Mouse (Mus musculus): Measurements from ENCODE around the gene Plxnc1.
A peak's percentile ranks its signal among the peaks of the same experiment; 100 is the strongest.

Plxnc1 gene

GRCm38 (mm10) chr10:94866995-94867856 lies 77.4 kb downstream of the Plxnc1 start:
- DNase-seq (ENCODE audit: low spot score): no peak

GRCm38 (mm10) chr10:94865206-94865605 lies 79.4 kb downstream of the Plxnc1 start:
- DNase-seq (ENCODE audit: low spot score): no peak

GRCm38 (mm10) chr10:94864199-94864928 lies 80.3 kb downstream of the Plxnc1 start:
- no peak for DNase-seq (ENCODE audit: low spot score)

- no peak for DNase-seq (ENCODE audit: low spot score)
Observed at GRCm38 (mm10) chr10:94863251-94863650, 81.4 kb downstream of the Plxnc1 start.

DNA sequence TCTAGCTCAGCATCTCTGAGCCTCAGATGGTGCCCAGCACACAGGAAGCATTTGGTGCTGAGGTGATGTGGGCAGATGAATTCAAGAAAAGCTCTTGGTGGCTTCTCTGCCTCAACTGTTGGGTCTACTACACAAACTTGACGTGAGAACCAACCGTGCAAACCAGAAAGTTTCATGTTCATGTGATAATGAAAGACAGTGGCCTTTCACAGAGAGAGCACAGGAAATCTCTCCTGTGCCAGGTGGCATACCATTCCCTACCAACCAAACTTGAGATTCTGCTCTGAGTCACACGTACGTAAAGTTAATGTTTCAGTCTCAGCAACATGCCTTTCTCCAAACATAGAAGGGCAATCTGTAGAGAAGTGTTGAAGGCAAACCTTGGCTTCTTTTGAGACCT lies 83.8 kb downstream of the Plxnc1 start:
- no peak for DNase-seq (ENCODE audit: low spot score)

GRCm38 (mm10) chr10:94858277-94859033 lies 86.2 kb downstream of the Plxnc1 start:
- peak; percentile 56 for DNase-seq (ENCODE audit: low spot score)

DNA sequence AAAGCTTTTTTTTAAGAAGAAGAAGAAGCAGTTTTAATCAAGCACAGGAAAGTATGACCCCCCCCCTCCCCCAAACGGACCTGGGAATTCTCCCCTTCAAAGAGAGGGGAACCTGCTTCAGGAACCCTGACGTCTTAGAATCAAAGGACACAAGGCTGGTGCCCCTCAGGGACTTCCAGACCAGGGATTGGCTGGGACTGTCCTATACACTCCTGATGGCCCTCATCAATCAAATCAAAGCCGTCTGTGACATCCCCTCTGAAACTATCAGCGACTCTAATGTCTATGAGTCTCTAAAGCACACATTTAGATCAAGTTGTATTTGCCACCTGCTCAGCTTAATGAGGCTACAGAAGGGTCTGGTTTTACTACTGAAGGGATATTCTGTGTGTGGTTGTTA lies 94.1 kb downstream of the Plxnc1 start:
- DNase-seq (ENCODE audit: low spot score): no peak

GRCm38 (mm10) chr10:94849930-94850329 lies 94.7 kb downstream of the Plxnc1 start:
- no peak for DNase-seq (ENCODE audit: low spot score)

DNA sequence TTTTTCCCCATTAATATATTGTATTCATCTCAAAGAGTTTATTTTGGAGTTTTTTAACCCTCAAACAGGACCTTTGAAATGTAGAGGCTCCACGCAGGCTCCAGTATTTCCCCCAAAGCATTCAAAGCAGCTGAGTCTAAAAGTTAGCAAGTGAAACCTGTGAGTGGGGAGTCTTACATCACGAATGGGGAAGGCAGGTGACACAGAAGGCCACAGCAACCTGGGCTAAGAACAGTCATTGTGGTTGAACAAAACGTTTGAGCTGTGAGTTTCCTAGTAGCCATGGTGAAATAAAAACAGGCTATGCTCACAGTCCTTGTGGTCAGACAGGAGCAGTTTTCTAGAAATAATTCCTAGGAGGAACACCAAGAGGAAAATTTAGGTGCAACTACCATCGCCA lies 95.3 kb downstream of the Plxnc1 start:
- no peak for DNase-seq (ENCODE audit: low spot score)

DNA sequence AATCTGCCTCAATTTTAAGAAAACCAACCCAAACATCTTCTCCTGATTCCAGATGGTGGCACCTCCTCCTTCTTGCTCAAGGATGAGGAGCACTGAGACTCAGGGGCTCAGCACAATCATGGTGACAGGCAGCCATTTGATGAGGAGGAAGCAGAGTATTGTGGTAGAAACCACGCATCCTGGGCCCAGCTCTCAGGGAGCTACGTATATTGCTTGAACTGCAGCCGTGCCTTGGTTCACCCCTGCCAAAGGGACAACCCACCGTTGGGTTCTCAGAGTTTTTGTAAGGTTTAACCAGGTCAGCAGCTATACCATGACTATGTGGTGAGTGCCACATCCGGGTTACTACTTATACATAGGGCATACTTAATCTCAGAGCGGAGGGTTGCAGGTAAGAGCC lies 96.3 kb downstream of the Plxnc1 start:
- no peak for DNase-seq (ENCODE audit: low spot score)

DNA sequence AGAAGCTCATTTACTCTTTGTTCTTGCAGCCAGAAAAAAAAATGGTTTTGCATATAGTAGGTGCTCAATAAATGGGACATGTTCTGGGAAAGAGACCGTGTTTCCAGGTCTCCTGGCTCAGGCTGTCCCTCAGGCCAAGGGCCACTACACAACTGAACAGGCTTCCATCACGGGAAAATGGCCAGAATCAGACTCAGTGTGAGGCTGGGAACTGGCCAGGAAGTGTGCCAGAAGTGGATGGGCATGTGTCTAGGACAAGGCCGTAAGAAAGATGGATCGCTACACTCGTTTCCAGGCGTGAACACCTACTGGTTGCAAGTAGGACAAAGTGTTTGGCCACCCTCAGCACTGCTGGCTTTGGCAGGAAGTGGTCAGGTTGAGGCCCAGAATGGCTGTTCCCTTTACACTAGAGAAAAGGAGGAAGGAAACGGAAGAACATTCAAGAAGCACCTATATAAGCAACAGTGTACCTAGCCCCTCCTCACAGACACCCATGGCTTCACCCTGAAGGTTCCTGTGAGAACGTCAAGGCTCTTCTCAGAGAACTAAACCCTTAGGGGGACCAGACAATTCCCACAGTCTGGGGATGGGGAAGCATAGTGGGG lies 98.0 kb downstream of the Plxnc1 start:
- no peak for DNase-seq (ENCODE audit: low spot score)

- DNase-seq (ENCODE audit: low spot score): no peak
Observed at GRCm38 (mm10) chr10:94844692-94845091, 99.9 kb downstream of the Plxnc1 start.

GRCm38 (mm10) chr10:94835874-94836273 lies 108.8 kb downstream of the Plxnc1 start:
- no peak for DNase-seq (ENCODE audit: low spot score)

DNA sequence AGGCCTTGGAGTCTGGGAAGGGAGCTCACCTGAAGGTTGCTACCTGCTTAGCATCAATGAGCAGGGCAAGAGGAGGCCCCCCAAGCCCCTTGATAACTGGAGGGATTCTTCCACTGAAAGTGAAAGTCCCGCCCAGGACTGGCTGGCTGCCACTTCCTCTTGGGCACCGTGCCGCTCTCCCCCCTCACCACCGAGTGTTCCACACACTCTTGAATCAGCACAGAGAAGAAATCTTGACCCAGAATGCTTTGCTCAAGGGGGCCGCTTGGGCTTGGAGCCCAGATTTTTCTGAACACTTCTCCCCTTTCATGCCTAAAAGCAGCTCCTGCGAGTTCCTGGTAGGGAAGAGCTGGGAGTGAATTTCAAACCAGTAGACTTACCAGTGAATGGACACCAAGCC lies 115.2 kb downstream of the Plxnc1 start:
- no peak for DNase-seq (ENCODE audit: low spot score)

GRCm38 (mm10) chr10:94828734-94829230 lies 115.9 kb downstream of the Plxnc1 start:
- no peak for DNase-seq (ENCODE audit: low spot score)

DNA sequence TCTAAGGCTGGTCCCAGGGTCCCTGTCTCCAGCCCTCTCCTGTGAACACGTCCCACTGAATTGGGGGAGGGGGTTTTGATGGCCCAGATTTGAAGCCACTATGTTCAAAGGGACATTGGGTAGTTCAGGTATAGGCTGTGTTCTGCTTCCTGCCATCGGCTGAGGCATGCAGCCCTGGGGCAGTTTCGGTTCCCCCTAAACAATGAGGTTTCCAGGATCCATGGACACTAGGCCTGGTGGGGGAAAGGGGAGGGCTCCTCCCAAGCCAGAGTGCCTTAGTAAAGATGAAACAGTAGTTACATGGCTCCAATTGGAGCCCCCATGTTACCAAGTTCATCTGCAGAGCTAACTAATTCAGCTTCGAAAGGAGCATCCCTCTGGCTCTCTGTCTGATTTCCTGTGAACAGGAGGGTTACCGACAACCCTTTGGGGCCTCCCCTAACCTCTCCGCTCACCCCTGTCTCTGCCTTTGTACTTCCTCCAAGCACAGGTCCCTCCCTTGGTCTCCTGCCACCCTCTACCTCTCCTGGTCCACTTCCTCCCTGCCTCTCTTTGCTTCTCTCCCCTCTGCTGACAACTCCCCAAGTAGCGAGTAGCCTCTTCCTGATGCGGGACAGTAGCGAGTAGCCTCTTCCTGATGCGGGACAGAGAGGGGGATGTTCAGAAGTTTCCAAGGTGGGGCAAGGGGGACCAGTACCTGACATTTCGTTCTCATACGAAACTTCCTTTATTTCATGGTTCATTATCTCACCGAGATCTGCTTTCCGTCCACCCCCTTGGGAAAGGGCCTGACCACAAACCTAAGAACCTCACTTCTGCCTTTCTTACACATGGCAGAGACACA lies 116.5 kb downstream of the Plxnc1 start:
- DNase-seq (ENCODE audit: low spot score): no peak

GRCm38 (mm10) chr10:94827325-94827724 lies 117.3 kb downstream of the Plxnc1 start:
- DNase-seq (ENCODE audit: low spot score): no peak

DNA sequence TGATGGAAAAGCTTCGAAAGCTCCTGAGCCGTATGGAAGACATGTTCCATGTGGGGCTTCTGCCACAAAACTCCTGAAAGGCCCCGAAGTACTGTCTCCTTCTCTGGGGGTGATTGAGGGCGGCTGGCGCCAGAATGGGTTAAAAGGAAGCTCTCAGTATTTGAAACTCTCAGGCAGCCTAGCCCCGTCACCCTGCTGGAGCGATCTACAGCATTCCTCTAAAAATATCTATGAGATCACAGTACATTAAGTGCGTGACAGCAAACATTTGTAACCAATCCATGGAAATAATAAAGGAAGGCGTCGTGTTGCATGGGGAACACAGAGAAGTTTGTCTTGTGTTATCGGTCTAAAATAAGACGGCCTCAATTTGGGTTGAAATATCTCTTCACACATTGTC lies 118.2 kb downstream of the Plxnc1 start:
- DNase-seq (ENCODE audit: low spot score): no peak

GRCm38 (mm10) chr10:94825951-94826350 lies 118.7 kb downstream of the Plxnc1 start:
- DNase-seq (ENCODE audit: low spot score): no peak

GRCm38 (mm10) chr10:94823971-94824760 lies 120.5 kb downstream of the Plxnc1 start:
- no peak for DNase-seq (ENCODE audit: low spot score)
